Mouse (Mus musculus) spleen, adult 2 months (tissue): ENCODE data around the gene Kazald1.

Experiments used
- CTCF ChIP-seq: fragments of 200-500 bp; IDR thresholded peaks from 2 replicates; pipeline ENCODE4 v1.5.1; 2011; ENCODE audit warnings: mild to moderate bottlenecking, inconsistent platforms; ENCODE audit not compliant: insufficient read depth, insufficient read length, insufficient replicate concordance; ENCODE audit errors: extremely low read depth
- POLR2A ChIP-seq: fragments of 200-500 bp; IDR thresholded peaks from 2 replicates; pipeline ENCODE4 v1.6.1; 2011; ENCODE audit warnings: low read depth, low read length, inconsistent platforms

- TF ChIP-seq CTCF: no peak
- TF ChIP-seq POLR2A: no peak
Observed at GRCm38 (mm10) chr19:45100486-45101270, 25.6 kb downstream of the Kazald1 start.
